Mouse (Mus musculus) limb, embryonic 15.5 days (tissue): ENCODE measurements around the gene Cd200r3. TPM values are rescaled to one million over a fixed set of nuclear protein-coding genes. Genes with fewer than 3 reads are reported as not detected.

Experiments used
- ATAC-seq: fragments of 200-750 bp; cut with Nextera tagmentation; 2 replicates; pipeline ENCODE4 v1.8.0; 2017; ENCODE audit warnings: low read depth, moderate TSS enrichment; ENCODE audit not compliant: insufficient number of reproducible peaks, low FRiP score, low TSS enrichment
- H3K27ac ChIP-seq: fragments of 300-500 bp; sonication (generic); 2 replicates; pipeline ENCODE4 v1.5.1; 2015; ENCODE audit warnings: moderate library complexity, mild to moderate bottlenecking, inconsistent platforms
- H3K27me3 ChIP-seq: fragments of 300-500 bp; sonication (generic); 2 replicates; pipeline ENCODE4 v1.6.1; 2015; ENCODE audit warnings: inconsistent platforms
- H3K36me3 ChIP-seq: fragments of 300-500 bp; sonication (generic); 2 replicates; pipeline ENCODE4 v1.6.1; 2015; ENCODE audit warnings: inconsistent platforms
- H3K4me1 ChIP-seq: fragments of 300-500 bp; sonication (generic); 2 replicates; pipeline ENCODE4 v1.6.1; 2015; ENCODE audit warnings: inconsistent platforms
- H3K4me2 ChIP-seq: fragments of 300-500 bp; sonication (generic); 2 replicates; pipeline ENCODE4 v1.6.1; 2015; ENCODE audit warnings: mild to moderate bottlenecking, inconsistent platforms
- H3K4me3 ChIP-seq: fragments of 300-500 bp; sonication (generic); 2 replicates; pipeline ENCODE4 v1.5.1; 2015; ENCODE audit warnings: mild to moderate bottlenecking, inconsistent platforms
- H3K9ac ChIP-seq: fragments of 300-500 bp; sonication (generic); 2 replicates; pipeline ENCODE4 v1.6.1; 2015; ENCODE audit warnings: inconsistent platforms
- H3K9me3 ChIP-seq: fragments of 300-500 bp; sonication (generic); 2 replicates; pipeline ENCODE4 v1.6.1; 2016; ENCODE audit warnings: inconsistent platforms
- WGBS: fragments of 180-500 bp; shearing (Covaris S2); methylation state at CpG from one replicate; pipeline ENCODE4 v1.1.7; 2015; 5-methylcytosine and 5-hydroxymethylcytosine counted together
- polyA plus RNA-seq: library from polyadenylated mRNA; unstranded; fragments of >200 nt; fragmentation: Nextera tagmentation; extraction: Ambion mirVana; gene quantifications from 2 replicates; pipeline ENCODE4 v1.2.1, GENCODE M21; 2015

Gene Cd200r3
- polyA plus RNA-seq, 1 experiment from 2014 or later, result 4.1 TPM

GRCm38 (mm10) chr16:45018868-45019267 is 75.4 kb downstream of the Cd200r3 start:
- Histone ChIP-seq H3K4me3 (no peak overlapping the region), H3K9me3 (no peaks in the 10 kb centered on the region), H3K9ac (no peak overlapping the region), H3K4me1 (no peaks in the 10 kb centered on the region), H3K36me3 (no peaks in the 10 kb centered on the region), H3K4me2 (no peak overlapping the region), H3K27ac (no peak overlapping the region), H3K27me3 (no peaks in the 10 kb centered on the region)
- no peak for ATAC-seq
- WGBS, result 88% methylated on average over 2 of the region's 2 CpGs

DNA sequence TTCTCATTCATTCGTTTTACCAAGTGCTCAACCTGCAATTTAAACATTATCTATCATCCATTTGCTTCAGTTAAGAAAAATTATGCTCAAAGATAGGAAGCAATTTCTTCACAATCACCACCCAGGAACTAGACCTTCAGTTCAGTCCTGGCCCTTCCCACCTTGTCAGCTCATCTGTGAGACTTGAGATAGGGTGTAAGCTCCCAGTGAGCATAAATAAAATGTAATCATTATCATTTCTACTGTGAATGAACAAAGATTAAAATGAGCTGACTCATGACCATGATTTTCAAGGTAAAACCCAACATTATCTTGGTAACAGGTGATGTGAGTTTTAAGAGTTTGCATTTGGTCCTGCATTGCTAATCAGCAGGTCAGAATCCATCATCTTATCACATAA is 76.6 kb downstream of the Cd200r3 start:
- Histone ChIP-seq H3K27ac (no peak overlapping the region), H3K9ac (no peak overlapping the region), H3K27me3 (no peaks in the 10 kb centered on the region), H3K9me3 (no peaks in the 10 kb centered on the region), H3K4me3 (no peak overlapping the region), H3K36me3 (no peaks in the 10 kb centered on the region), H3K4me2 (no peak overlapping the region), H3K4me1 (no peaks in the 10 kb centered on the region)
- ATAC-seq, result no peak
- 66% methylated on average over 1 of the region's 1 CpGs for WGBS

DNA sequence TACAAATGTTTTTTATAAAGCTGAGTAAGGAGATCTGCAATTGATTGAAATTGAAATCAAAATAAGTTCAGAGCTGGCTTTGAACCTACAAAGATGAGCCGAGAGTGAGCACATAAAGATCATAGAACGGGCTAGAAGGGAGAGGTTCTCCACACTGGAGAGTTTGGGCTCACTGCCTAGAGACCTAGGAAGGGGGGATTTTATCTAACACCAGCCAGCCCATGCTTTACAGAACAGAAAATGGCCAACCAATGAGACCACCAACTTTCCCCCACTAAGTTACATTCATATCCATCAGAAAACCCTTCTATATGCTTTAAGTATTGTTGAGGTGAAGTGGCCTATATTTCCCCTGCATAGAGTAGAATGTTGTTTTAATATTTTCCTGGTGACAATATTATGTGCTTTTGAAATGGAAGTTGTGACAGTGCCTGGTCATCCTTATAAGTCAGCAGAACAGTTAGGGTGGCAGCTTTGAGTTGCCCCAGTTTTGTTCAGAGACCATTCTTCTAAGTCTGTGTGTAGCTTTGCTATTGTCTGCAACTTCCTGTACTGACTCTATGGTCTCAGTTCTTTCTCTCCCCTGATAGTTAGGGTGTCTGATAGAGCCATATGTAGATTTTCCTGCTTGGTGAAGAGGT is 77.3 kb downstream of the Cd200r3 start:
- Histone ChIP-seq H3K27ac (no peak overlapping the region), H3K27me3 (no peaks in the 10 kb centered on the region), H3K9ac (no peak overlapping the region), H3K4me2 (no peak overlapping the region), H3K4me1 (no peaks in the 10 kb centered on the region), H3K36me3 (no peaks in the 10 kb centered on the region), H3K4me3 (no peak overlapping the region), H3K9me3 (no peaks in the 10 kb centered on the region)
- WGBS, result 79% methylated on average over 2 of the region's 2 CpGs
- ATAC-seq, result no peak

- Histone ChIP-seq H3K36me3 (no peaks in the 10 kb centered on the region), H3K27me3 (no peaks in the 10 kb centered on the region), H3K9me3 (no peaks in the 10 kb centered on the region), H3K9ac (no peak overlapping the region), H3K27ac (no peak overlapping the region), H3K4me2 (no peak overlapping the region), H3K4me3 (no peak overlapping the region), H3K4me1 (no peaks in the 10 kb centered on the region)
- ATAC-seq, result no peak
Measured at GRCm38 (mm10) chr16:45021443-45021842, 78.0 kb downstream of the Cd200r3 start.

GRCm38 (mm10) chr16:45023904-45024303 is 80.4 kb downstream of the Cd200r3 start:
- Histone ChIP-seq H3K4me3 (no peak overlapping the region), H3K27me3 (no peaks in the 10 kb centered on the region), H3K27ac (no peak overlapping the region), H3K9ac (no peak overlapping the region), H3K9me3 (no peaks in the 10 kb centered on the region), H3K4me2 (no peak overlapping the region), H3K4me1 (no peaks in the 10 kb centered on the region), H3K36me3 (no peaks in the 10 kb centered on the region)
- ATAC-seq, result no peak
- 71% methylated on average over 4 of the region's 4 CpGs for WGBS

DNA sequence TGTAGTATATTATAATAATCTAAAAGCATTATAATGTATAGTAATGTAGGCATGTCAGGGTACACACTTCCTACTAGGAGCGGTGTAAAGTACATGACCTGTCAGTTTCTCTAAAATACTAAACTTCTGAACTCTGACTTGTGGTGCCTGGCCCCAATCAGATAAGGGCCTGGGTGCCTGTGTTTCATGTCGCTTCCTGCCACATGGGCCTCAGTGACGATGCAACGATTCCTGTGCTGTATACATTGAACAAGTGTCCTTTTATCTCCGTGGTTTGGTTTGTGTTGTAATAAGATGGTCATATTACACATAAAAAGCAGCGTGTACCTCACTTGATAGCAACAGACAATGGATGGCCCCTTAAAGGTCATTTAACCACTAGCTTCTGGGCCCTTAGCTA is 81.8 kb downstream of the Cd200r3 start:
- Histone ChIP-seq H3K4me3 (no peak overlapping the region), H3K4me2 (no peak overlapping the region), H3K9me3 (no peaks in the 10 kb centered on the region), H3K36me3 (no peaks in the 10 kb centered on the region), H3K27me3 (no peaks in the 10 kb centered on the region), H3K4me1 (0 out of 2 replicates have a peak, but pooled peaks cover 3% of the 10 kb centered on the region), H3K27ac (no peak overlapping the region), H3K9ac (no peak overlapping the region)
- WGBS, result 70% methylated on average over 6 of the region's 6 CpGs
- no peak for ATAC-seq

DNA sequence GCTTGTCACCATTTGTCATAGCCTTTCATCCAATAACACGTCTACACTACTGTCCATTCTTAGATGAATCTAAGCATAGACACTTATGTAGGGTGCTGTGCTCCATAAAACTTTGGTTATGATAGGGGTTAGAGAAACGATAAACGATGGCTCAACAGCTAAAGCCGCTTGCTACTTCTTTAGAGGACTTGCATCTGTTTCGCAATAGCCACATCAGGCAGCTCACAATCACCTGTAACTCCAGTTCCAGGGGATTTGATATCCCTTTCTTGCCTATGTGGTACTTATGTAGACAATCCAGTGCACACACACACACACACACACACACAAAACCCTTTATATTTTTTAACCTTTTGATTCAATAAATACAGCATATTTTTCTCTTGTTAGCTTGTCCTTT is 85.6 kb downstream of the Cd200r3 start:
- Histone ChIP-seq H3K27me3 (no peaks in the 10 kb centered on the region), H3K9me3 (no peaks in the 10 kb centered on the region), H3K27ac (no peak overlapping the region), H3K4me1 (0 out of 2 replicates have a peak, but pooled peaks cover 3% of the 10 kb centered on the region), H3K4me2 (no peak overlapping the region), H3K4me3 (no peak overlapping the region), H3K9ac (no peak overlapping the region), H3K36me3 (no peaks in the 10 kb centered on the region)
- 92% methylated on average over 5 of the region's 5 CpGs for WGBS
- ATAC-seq, result no peak

DNA sequence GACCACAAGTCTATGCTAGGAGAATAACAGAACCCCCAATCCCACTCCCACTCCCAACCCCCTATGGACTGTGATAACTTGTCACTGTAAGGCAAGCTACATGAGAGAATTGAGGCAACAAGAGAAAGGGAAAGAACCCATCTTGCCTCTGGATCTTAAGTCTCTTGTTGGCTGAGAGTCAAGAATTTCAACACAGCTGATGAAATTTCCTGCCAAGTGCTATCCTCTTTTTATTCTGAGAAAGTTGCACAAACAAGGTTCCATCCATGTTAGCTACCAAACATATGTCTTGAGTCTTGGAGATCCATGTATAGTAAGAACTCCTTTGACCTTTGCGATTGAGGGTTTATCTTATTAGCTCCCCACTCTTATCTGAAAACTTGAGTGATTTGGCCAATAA is 86.0 kb downstream of the Cd200r3 start:
- H3K27ac ChIP-seq, result no peak overlapping the region
- ATAC-seq, result no peak
- no peaks in the 10 kb centered on the region for H3K36me3 ChIP-seq
- no peaks in the 10 kb centered on the region for H3K9me3 ChIP-seq
- H3K4me1 ChIP-seq, result 0 out of 2 replicates have a peak, but pooled peaks cover 3% of the 10 kb centered on the region
- no peak overlapping the region for H3K4me2 ChIP-seq
- H3K4me3 ChIP-seq, result no peak overlapping the region
- no peaks in the 10 kb centered on the region for H3K27me3 ChIP-seq
- no peak overlapping the region for H3K9ac ChIP-seq
- WGBS, result 92% methylated on average over 1 of the region's 1 CpGs

- Histone ChIP-seq H3K4me2 (no peak overlapping the region), H3K27me3 (no peaks in the 10 kb centered on the region), H3K27ac (no peak overlapping the region), H3K9me3 (no peaks in the 10 kb centered on the region), H3K4me3 (no peak overlapping the region), H3K4me1 (0 out of 2 replicates have a peak, but pooled peaks cover 3% of the 10 kb centered on the region), H3K9ac (no peak overlapping the region), H3K36me3 (no peaks in the 10 kb centered on the region)
- 74% methylated on average over 4 of the region's 4 CpGs for WGBS
- no peak for ATAC-seq
Measured at GRCm38 (mm10) chr16:45030127-45030526, 86.6 kb downstream of the Cd200r3 start.

DNA sequence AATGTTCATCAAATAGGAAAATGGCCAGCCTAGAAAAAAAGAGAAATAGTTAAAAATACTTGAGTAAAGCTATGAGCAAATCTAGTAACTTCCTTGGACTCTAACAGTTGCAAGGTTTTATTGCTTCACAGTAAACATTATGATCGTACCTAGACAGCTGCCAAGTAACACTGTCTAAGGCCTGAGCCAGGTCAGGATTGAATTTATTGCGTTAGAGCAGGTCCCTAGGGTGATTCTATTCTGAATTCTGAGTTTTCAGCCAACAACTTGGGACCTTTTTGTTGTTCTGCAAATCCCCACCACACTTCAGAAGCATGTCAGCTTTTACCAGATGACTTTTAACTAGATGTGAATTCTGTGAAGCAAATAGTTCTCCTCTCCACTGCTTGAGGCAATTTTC is 87.3 kb downstream of the Cd200r3 start:
- Histone ChIP-seq H3K4me2 (no peak overlapping the region), H3K9ac (no peak overlapping the region), H3K36me3 (no peaks in the 10 kb centered on the region), H3K4me3 (no peak overlapping the region), H3K4me1 (0 out of 2 replicates have a peak, but pooled peaks cover 3% of the 10 kb centered on the region), H3K9me3 (no peaks in the 10 kb centered on the region), H3K27me3 (no peaks in the 10 kb centered on the region), H3K27ac (0 out of 2 replicates have a peak overlapping the region, but pooled peaks have one; percentile 24)
- peak; percentile 65; the same call in 1 of the 2 replicates for ATAC-seq
- 10% methylated on average over 2 of the region's 2 CpGs for WGBS

Other genes starting within 250 kb of the Cd200r3 start
- gene Nepro, start 219.4 kb upstream of the Cd200r3 start, polyA plus RNA-seq, result 6.9 and 7.4 TPM in 2 replicates
- 23.1 and 26.7 TPM in 2 replicates for gene Gtpbp8, start 197.3 kb upstream of the Cd200r3 start, polyA plus RNA-seq
- 2.6 and 3.1 TPM in 2 replicates for gene Cd200r1, start 177.9 kb upstream of the Cd200r3 start, polyA plus RNA-seq
- 0.56 and 0.76 TPM in 2 replicates for gene Cd200r4, start 131.9 kb upstream of the Cd200r3 start, polyA plus RNA-seq
- gene Cd200r2, start 76.6 kb upstream of the Cd200r3 start, polyA plus RNA-seq, result not detected in 2 replicates
- gene Ccdc80, start 149.7 kb downstream of the Cd200r3 start, polyA plus RNA-seq, result 105 and 123 TPM in 2 replicates
- 14.9 and 16.3 TPM in 2 replicates for gene Slc35a5, start 215.0 kb downstream of the Cd200r3 start, polyA plus RNA-seq
- 41.6 and 42.3 TPM in 2 replicates for gene Atg3, start 215.1 kb downstream of the Cd200r3 start, polyA plus RNA-seq